Comparison of ENCODE assay signal across 11 mouse cellular contexts in genomic region chr7:25711165-25711564, GRCm38 (mm10). TPM values are rescaled to one million over a fixed set of nuclear protein-coding genes. Genes with fewer than 3 reads are reported as not detected.
DNase-seq lines count a peak whose midpoint lies in the region; ATAC-seq and TF ChIP-seq lines count a peak whose summit lies in the region.
"Had no signal": no experiment of that assay in that cellular context is flagged by ENCODE, and none has a peak within 500 bp of the region (broad histone marks: within the 10 kb centered on the region; RNA-seq: fewer than 3 reads in every experiment).

No protein-coding gene starts in this region.

- TF ChIP-seq POLR2A in spleen, adult 2 months (IDR thresholded peaks at IDR 0.05; ENCODE audit: low read depth, low read length), result no peak

- no peak for TF ChIP-seq CTCF in spleen, adult 2 months (IDR thresholded peaks at IDR 0.05; ENCODE audit: extremely low read depth, insufficient read depth, insufficient read length, insufficient replicate concordance)

- 57% methylated on average over 5 of the region's 5 CpGs for WGBS in hindbrain, embryonic 10.5 days
- 74% methylated on average over 5 of the region's 5 CpGs for WGBS in hindbrain, embryonic 16.5 days
- 27% methylated on average over 5 of the region's 5 CpGs for WGBS in spleen, adult 2 months
- 65% methylated on average over 5 of the region's 5 CpGs for WGBS in stomach, embryonic 16.5 days

- no peak overlapping the region for H3K4me2 ChIP-seq in hindbrain, embryonic 16.5 days (ENCODE audit: low read length)
- no peak overlapping the region for H3K4me2 ChIP-seq in stomach, embryonic 16.5 days (ENCODE audit: low read depth, low read length)

- peaks cover 47% of the 10 kb centered on the region for H3K36me3 ChIP-seq in hindbrain, embryonic 10.5 days
- H3K36me3 ChIP-seq in hindbrain, embryonic 16.5 days (ENCODE audit: control insufficient read depth, insufficient read depth, low read length), result peaks cover 32% of the 10 kb centered on the region
- H3K36me3 ChIP-seq in spleen, adult 2 months (ENCODE audit: control insufficient read depth, insufficient read depth, low read length), result peaks cover 35% of the 10 kb centered on the region
- peaks cover 30% of the 10 kb centered on the region for H3K36me3 ChIP-seq in stomach, embryonic 16.5 days (ENCODE audit: control insufficient read depth, insufficient read depth, low read length)

- ATAC-seq in hindbrain, embryonic 16.5 days, result no peak
- no peak for ATAC-seq in stomach, embryonic 16.5 days (ENCODE audit: insufficient read depth, low FRiP score)

- no peak overlapping the region for H3K4me3 ChIP-seq in hindbrain, embryonic 10.5 days
- no peak overlapping the region for H3K4me3 ChIP-seq in hindbrain, embryonic 16.5 days (ENCODE audit: low read length)
- no peak overlapping the region for H3K4me3 ChIP-seq in spleen, adult 2 months (ENCODE audit: extremely low read depth, insufficient read depth, insufficient read length)
- no peak overlapping the region for H3K4me3 ChIP-seq in stomach, embryonic 16.5 days (replicated peaks; ENCODE audit: low read length)

- H3K27ac ChIP-seq in hindbrain, embryonic 10.5 days, result peak overlapping the region; percentile 75
- no peak overlapping the region for H3K27ac ChIP-seq in hindbrain, embryonic 16.5 days (ENCODE audit: low read depth, low read length)
- H3K27ac ChIP-seq in spleen, adult 2 months (ENCODE audit: insufficient read depth, low read length), result peak overlapping the region; percentile 9
- H3K27ac ChIP-seq in stomach, embryonic 16.5 days (ENCODE audit: low read length), result peak overlapping the region; percentile 2; the same call in 1 of the 2 replicates

- no peak overlapping the region for H3K9ac ChIP-seq in hindbrain, embryonic 16.5 days (ENCODE audit: low read depth, low read length)
- no peak overlapping the region for H3K9ac ChIP-seq in stomach, embryonic 16.5 days (ENCODE audit: low read length)

- DNase-seq in hindbrain, embryonic 10.5 days (ENCODE audit: low spot score), result no peak
- peak in 1 of 2 experiments; percentile 3 for DNase-seq in spleen, adult 2 months (ENCODE audit: low read depth in 1 of 2, low spot score in 2 of 2)
- no peak for DNase-seq in spleen, postnatal 4 days (ENCODE audit: low spot score in 2 of 2)
- peak; percentile 15 for DNase-seq in induced T-regulatory cell, adult 2 months (ENCODE audit: low read depth)
- no peak for DNase-seq in yolk sac, embryonic 10.5 days (ENCODE audit: low spot score)
- DNase-seq in ovary, postnatal 14 days (ENCODE audit: low spot score), result no peak
- DNase-seq: adrenal gland, adult 8-10 months; kidney, adult 11 months; thymus, postnatal 14 days had no signal

- no peaks in the 10 kb centered on the region for H3K27me3 ChIP-seq in hindbrain, embryonic 10.5 days (ENCODE audit: insufficient read depth, poor library complexity, severe bottlenecking)
- no peaks in the 10 kb centered on the region for H3K27me3 ChIP-seq in hindbrain, embryonic 16.5 days (replicated peaks; ENCODE audit: control insufficient read depth, insufficient read depth, low read length)
- H3K27me3 ChIP-seq in spleen, adult 2 months (ENCODE audit: control insufficient read depth, insufficient read depth, low read length), result no peaks in the 10 kb centered on the region
- no peaks in the 10 kb centered on the region for H3K27me3 ChIP-seq in stomach, embryonic 16.5 days (ENCODE audit: control insufficient read depth, insufficient read depth, low read length)

- peaks cover 50% of the 10 kb centered on the region for H3K4me1 ChIP-seq in hindbrain, embryonic 10.5 days (replicated peaks)
- peaks cover 9% of the 10 kb centered on the region for H3K4me1 ChIP-seq in hindbrain, embryonic 16.5 days (ENCODE audit: control insufficient read depth, insufficient read depth, low read depth, low read length)
- H3K4me1 ChIP-seq in spleen, adult 2 months (ENCODE audit: control insufficient read depth, insufficient read depth, insufficient read length), result peaks cover 40% of the 10 kb centered on the region
- H3K4me1 ChIP-seq in stomach, embryonic 16.5 days (ENCODE audit: control insufficient read depth, insufficient read depth, low read length), result peaks cover 37% of the 10 kb centered on the region

- 0 out of 2 replicates have a peak, but pooled peaks cover 2% of the 10 kb centered on the region for H3K9me3 ChIP-seq in hindbrain, embryonic 10.5 days
- H3K9me3 ChIP-seq in hindbrain, embryonic 16.5 days (ENCODE audit: control insufficient read depth, low read length), result no peaks in the 10 kb centered on the region
- no peaks in the 10 kb centered on the region for H3K9me3 ChIP-seq in stomach, embryonic 16.5 days (replicated peaks; ENCODE audit: control insufficient read depth, low read length)

RNA-seq across cellular contexts. Expression of gene Ccdc97, which starts 7.7 kb away (rescaled TPM):
- polyA plus RNA-seq in hindbrain, embryonic 10.5 days (2016; fragmentation: Nextera tagmentation; extraction: Ambion mirVana), result 32.4 and 44.0 TPM in 2 replicates
- polyA plus RNA-seq in hindbrain, embryonic 16.5 days (2015; fragmentation: Nextera tagmentation; extraction: Ambion mirVana), result 29.3 and 40.1 TPM in 2 replicates
- polyA plus RNA-seq in spleen, adult 2 months (2012; rRNA removed), result 81.5 and 93.6 TPM in 2 replicates
- polyA plus RNA-seq in stomach, embryonic 16.5 days (2015; fragmentation: Nextera tagmentation; extraction: Ambion mirVana), result 19.6 and 22.5 TPM in 2 replicates

RNA-seq across cellular contexts. Expression of gene Tgfb1, which starts 24.4 kb away (rescaled TPM):
- 0.81 and 2.1 TPM in 2 replicates for polyA plus RNA-seq in hindbrain, embryonic 10.5 days (2016; fragmentation: Nextera tagmentation; extraction: Ambion mirVana)
- 0.63 and 1.2 TPM in 2 replicates for polyA plus RNA-seq in hindbrain, embryonic 16.5 days (2015; fragmentation: Nextera tagmentation; extraction: Ambion mirVana)
- polyA plus RNA-seq in spleen, adult 2 months (2012; rRNA removed), result 152 and 179 TPM in 2 replicates
- polyA plus RNA-seq in stomach, embryonic 16.5 days (2015; fragmentation: Nextera tagmentation; extraction: Ambion mirVana), result 1.4 and 2.8 TPM in 2 replicates

RNA-seq across cellular contexts. Expression of gene B9d2, which starts 30.6 kb away (rescaled TPM):
- polyA plus RNA-seq in hindbrain, embryonic 10.5 days (2016; fragmentation: Nextera tagmentation; extraction: Ambion mirVana), result 38.3 and 44.6 TPM in 2 replicates
- 48.4 and 49.8 TPM in 2 replicates for polyA plus RNA-seq in hindbrain, embryonic 16.5 days (2015; fragmentation: Nextera tagmentation; extraction: Ambion mirVana)
- polyA plus RNA-seq in spleen, adult 2 months (2012; rRNA removed), result 72.0 and 108 TPM in 2 replicates
- polyA plus RNA-seq in stomach, embryonic 16.5 days (2015; fragmentation: Nextera tagmentation; extraction: Ambion mirVana), result 21.9 and 24.4 TPM in 2 replicates

RNA-seq across cellular contexts. Expression of gene Tmem91, which starts 36.2 kb away (rescaled TPM):
- polyA plus RNA-seq in hindbrain, embryonic 10.5 days (2016; fragmentation: Nextera tagmentation; extraction: Ambion mirVana), result 3.1 and 3.2 TPM in 2 replicates
- polyA plus RNA-seq in hindbrain, embryonic 16.5 days (2015; fragmentation: Nextera tagmentation; extraction: Ambion mirVana), result 101 and 129 TPM in 2 replicates
- polyA plus RNA-seq in spleen, adult 2 months (2012; rRNA removed), result 0.35 and 0.61 TPM in 2 replicates
- 3.4 and 3.5 TPM in 2 replicates for polyA plus RNA-seq in stomach, embryonic 16.5 days (2015; fragmentation: Nextera tagmentation; extraction: Ambion mirVana)

RNA-seq across cellular contexts. Expression of gene Hnrnpul1, which starts 43.4 kb away (rescaled TPM):
- polyA plus RNA-seq in hindbrain, embryonic 10.5 days (2016; fragmentation: Nextera tagmentation; extraction: Ambion mirVana), result 60.5 and 61.6 TPM in 2 replicates
- 32.3 and 37.6 TPM in 2 replicates for polyA plus RNA-seq in hindbrain, embryonic 16.5 days (2015; fragmentation: Nextera tagmentation; extraction: Ambion mirVana)
- 49.6 and 59.2 TPM in 2 replicates for polyA plus RNA-seq in spleen, adult 2 months (2012; rRNA removed)
- polyA plus RNA-seq in stomach, embryonic 16.5 days (2015; fragmentation: Nextera tagmentation; extraction: Ambion mirVana), result 35.4 and 39.6 TPM in 2 replicates

Comparison
In these comparisons a context has a peak if more than half of its experiments do, and no peak if none do; other contexts are left out.
1. RNA of gene Tgfb1, which starts 24.4 kb away (polyA plus RNA-seq): 152 to 179 TPM in spleen, adult 2 months; 1.4 to 2.8 TPM in stomach, embryonic 16.5 days, 0.81 to 2.1 TPM in hindbrain, embryonic 10.5 days and 0.63 to 1.2 TPM in hindbrain, embryonic 16.5 days; every median in the first group is over 10 times any median in the second.